Comparison of ENCODE assay signal across 7 mouse cellular contexts in the genomic region with DNA sequence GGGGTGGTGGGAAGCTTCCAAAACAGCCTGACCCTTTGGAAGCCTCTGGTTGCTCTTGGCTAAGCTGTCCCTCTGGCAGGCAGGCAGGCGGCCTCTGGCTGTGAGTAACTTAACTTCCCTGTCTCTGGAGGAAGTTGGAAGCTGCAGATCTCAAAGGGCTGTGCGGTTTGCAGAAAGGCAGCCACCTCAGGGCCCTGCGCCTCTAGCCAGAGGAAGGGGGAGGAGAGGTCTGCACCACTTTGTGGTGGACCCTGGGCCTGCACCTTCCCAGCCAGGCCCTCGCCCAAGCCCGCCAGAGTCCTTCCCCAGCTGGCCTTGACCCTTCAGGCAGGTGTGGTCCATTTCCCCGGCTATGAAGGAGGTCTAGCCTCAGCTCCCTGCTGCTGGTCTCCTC. TPM values are rescaled to one million over a fixed set of nuclear protein-coding genes. Genes with fewer than 3 reads are reported as not detected.
DNase-seq lines count a peak whose midpoint lies in the region; ATAC-seq and TF ChIP-seq lines count a peak whose summit lies in the region.

No protein-coding gene starts in this region.

- DNase-seq in A20 (ENCODE audit: low read depth, low spot score) (peak; percentile 73), ES-E14 (ENCODE audit: low read depth, low spot score) (no peak)
- DNase-seq in limb, embryonic 10.5 days (ENCODE audit: low spot score) = no peak
- no peak for DNase-seq in midbrain, embryonic 14.5 days
- DNase-seq in thymus, postnatal 25 days = peak; percentile 67
- DNase-seq in layer of hippocampus, postnatal 10 days (ENCODE audit: low spot score in 2 of 2) = no peak

- H3K9ac ChIP-seq in ES-E14 (ENCODE audit: insufficient read depth, low read depth, low read length, poor library complexity, severe bottlenecking) = peak overlapping the region; percentile 84; the same call in 1 of the 2 replicates
- peak overlapping the region; percentile 95 for H3K9ac ChIP-seq in forebrain, embryonic 16.5 days (replicated peaks; ENCODE audit: low read depth, low read length)
- peak overlapping the region; percentile 80; the same call in 1 of the 2 replicates for H3K9ac ChIP-seq in midbrain, embryonic 14.5 days (replicated peaks; ENCODE audit: low read length)

- H3K36me3 ChIP-seq in ES-E14 (ENCODE audit: control insufficient read depth, insufficient read depth, low read length, poor library complexity, severe bottlenecking) = peaks cover 3% of the 10 kb centered on the region; the same call in 1 of the 2 replicates
- H3K36me3 ChIP-seq in forebrain, embryonic 16.5 days (ENCODE audit: control insufficient read depth, insufficient read depth) = no peaks in the 10 kb centered on the region
- H3K36me3 ChIP-seq in limb, embryonic 10.5 days = no peaks in the 10 kb centered on the region
- no peaks in the 10 kb centered on the region for H3K36me3 ChIP-seq in midbrain, embryonic 14.5 days (ENCODE audit: control insufficient read depth, insufficient read depth, low read length)

- no peaks in the 10 kb centered on the region for H3K27me3 ChIP-seq in forebrain, embryonic 16.5 days (replicated peaks; ENCODE audit: control insufficient read depth, insufficient read depth, low read length)
- peaks cover 11% of the 10 kb centered on the region for H3K27me3 ChIP-seq in limb, embryonic 10.5 days (ENCODE audit: low read depth, poor library complexity, severe bottlenecking)
- H3K27me3 ChIP-seq in midbrain, embryonic 14.5 days (ENCODE audit: control insufficient read depth, insufficient read depth, low read length) = no peaks in the 10 kb centered on the region

- H3K9me3 ChIP-seq in ES-E14 (ENCODE audit: control insufficient read depth, insufficient read depth, low read depth, low read length) = no peaks in the 10 kb centered on the region
- no peaks in the 10 kb centered on the region for H3K9me3 ChIP-seq in forebrain, embryonic 16.5 days (ENCODE audit: control insufficient read depth, low read length)
- H3K9me3 ChIP-seq in limb, embryonic 10.5 days (replicated peaks) = no peaks in the 10 kb centered on the region
- H3K9me3 ChIP-seq in midbrain, embryonic 14.5 days (ENCODE audit: control insufficient read depth, low read length) = no peaks in the 10 kb centered on the region

- peaks cover 2 to 39% of the 10 kb centered on the region in 2 experiments; a peak in 3 of 4 replicates for H3K4me1 ChIP-seq in ES-E14 (ENCODE audit: control insufficient read depth in 2 of 2, insufficient read depth in 2 of 2, low read length in 2 of 2, poor library complexity in 1 of 2)
- peaks cover 77% of the 10 kb centered on the region for H3K4me1 ChIP-seq in forebrain, embryonic 16.5 days (replicated peaks; ENCODE audit: control insufficient read depth, insufficient read depth, low read length)
- peaks cover 95% of the 10 kb centered on the region for H3K4me1 ChIP-seq in limb, embryonic 10.5 days
- H3K4me1 ChIP-seq in midbrain, embryonic 14.5 days (ENCODE audit: control insufficient read depth, insufficient read depth, low read length) = peaks cover 78% of the 10 kb centered on the region

- 52% methylated on average over 6 of the region's 6 CpGs for whole genome bisulfite sequencing in forebrain, embryonic 16.5 days
- 28% methylated on average over 6 of the region's 6 CpGs for WGBS in limb, embryonic 10.5 days
- 29% methylated on average over 6 of the region's 6 CpGs for WGBS in midbrain, embryonic 14.5 days

- H3K4me3 ChIP-seq in ES-E14 (ENCODE audit: insufficient read depth in 1 of 2, low read depth in 1 of 2, low read length in 2 of 2, poor library complexity in 1 of 2, severe bottlenecking in 1 of 2) = peak overlapping the region in 1 of 2 experiments; percentile 76; a peak in 2 of 4 replicates
- H3K4me3 ChIP-seq in forebrain, embryonic 16.5 days (replicated peaks; ENCODE audit: low read length) = peak overlapping the region; percentile 64
- peak overlapping the region; percentile 77 for H3K4me3 ChIP-seq in limb, embryonic 10.5 days
- H3K4me3 ChIP-seq in midbrain, embryonic 14.5 days (replicated peaks; ENCODE audit: low read depth, low read length) = peak overlapping the region; percentile 56

- in situ Hi-C loops in ES-E14 (cut with MboI; ENCODE audit: low sequenced_read_pairs in 2 of 2, unreplicated experiment in 2 of 2) = no loop called here

- H3K27ac ChIP-seq in ES-E14 (ENCODE audit: insufficient read depth, low read depth, low read length, poor library complexity, severe bottlenecking) = peak overlapping the region; percentile 10; the same call in 1 of the 2 replicates
- H3K27ac ChIP-seq in forebrain, embryonic 16.5 days (ENCODE audit: low read length) = peak overlapping the region; percentile 100
- peak overlapping the region; percentile 90 for H3K27ac ChIP-seq in limb, embryonic 10.5 days
- H3K27ac ChIP-seq in midbrain, embryonic 14.5 days (replicated peaks; ENCODE audit: low read depth, low read length) = peak overlapping the region; percentile 99

- ATAC-seq in forebrain, embryonic 16.5 days = no peak
- ATAC-seq in midbrain, embryonic 14.5 days (ENCODE audit: low FRiP score, low TSS enrichment) = no peak

- peak overlapping the region; percentile 99 for H3K4me2 ChIP-seq in forebrain, embryonic 16.5 days (ENCODE audit: low read length)
- H3K4me2 ChIP-seq in midbrain, embryonic 14.5 days (ENCODE audit: low read length) = peak overlapping the region; percentile 97

TF ChIP-seq in ES-E14, 5 proteins besides CTCF, POLR2A, EP300 and RAD21:
- no peak for TF ChIP-seq MAFK (IDR thresholded peaks at IDR 0.05; ENCODE audit: insufficient read depth, low read depth, low read length)
- no peak for TF ChIP-seq ZC3H11A (IDR thresholded peaks at IDR 0.05; ENCODE audit: borderline replicate concordance, low read depth, low read length)
- no peak for TF ChIP-seq ZNF384 (IDR thresholded peaks at IDR 0.05; ENCODE audit: low read depth, low read length)
- TF ChIP-seq HCFC1 (IDR thresholded peaks at IDR 0.05; ENCODE audit: borderline replicate concordance, insufficient read depth, low read length) = no peak
- no peak for TF ChIP-seq CHD2 (IDR thresholded peaks at IDR 0.05; ENCODE audit: low read depth, low read length)

RNA-seq across cellular contexts. Expression of a gene that starts 49.7 kb away (rescaled TPM):
- total RNA-seq in ES-E14 (2012; rRNA removed) = 47.0 and 56.2 TPM in 2 replicates
- 23.1 and 24.3 TPM in 2 replicates for polyA plus RNA-seq in forebrain, embryonic 16.5 days (2015; fragmentation: Nextera tagmentation; extraction: Ambion mirVana)
- 153 and 167 TPM in 2 replicates for polyA plus RNA-seq in limb, embryonic 10.5 days (2016; fragmentation: Nextera tagmentation; extraction: Ambion mirVana)
- polyA plus RNA-seq in midbrain, embryonic 14.5 days (2014; fragmentation: Nextera tagmentation; extraction: Ambion mirVana) = 15.5 and 23.7 TPM in 2 replicates
- 1 to 10 TPM; 2.5 to 4.2 TPM for total RNA-seq in layer of hippocampus, postnatal 10 days (2021)

Comparison
In these comparisons a context has a peak if more than half of its experiments do, and no peak if none do; other contexts are left out.
1. DNase-seq: peak in A20 (single experiment) and thymus, postnatal 25 days (single experiment); none in ES-E14 (single experiment), limb, embryonic 10.5 days (single experiment), midbrain, embryonic 14.5 days (single experiment) and layer of hippocampus, postnatal 10 days (0 of 2).
2. H3K27ac ChIP-seq: peak in every context shown above with its lines; median percentile 100 in forebrain, embryonic 16.5 days; 99 in midbrain, embryonic 14.5 days; 90 in limb, embryonic 10.5 days; 10 in ES-E14.
3. Peak in every context shown above with its lines, with median percentiles within 50 percentile points of each other: H3K9ac ChIP-seq.